Mouse (Mus musculus) cortical plate, adult 2 months (tissue): Measurements from ENCODE around the gene Ccdc126. TPM values are rescaled to one million over a fixed set of nuclear protein-coding genes. Genes with fewer than 3 reads are reported as not detected.

ENCODE experiments used
- H3K27ac ChIP-seq: fragments of 200-500 bp; 2 replicates; pipeline ENCODE4 v1.5.1; 2012; ENCODE audit warnings: low read length, control low read depth, inconsistent platforms; ENCODE audit not compliant: insufficient read depth
- H3K4me1 ChIP-seq: fragments of 200-500 bp; 2 replicates; pipeline ENCODE4 v1.6.1; 2011; ENCODE audit warnings: low read length; ENCODE audit not compliant: control insufficient read depth, insufficient read depth
- H3K4me3 ChIP-seq: fragments of 200-500 bp; 2 replicates; pipeline ENCODE4 v1.5.1; 2011; ENCODE audit warnings: mild to moderate bottlenecking, low read length, control low read depth; ENCODE audit not compliant: insufficient read depth
- CTCF ChIP-seq: fragments of 200-500 bp; IDR thresholded peaks from 2 replicates; pipeline ENCODE4 v1.5.1; 2011; ENCODE audit warnings: mild to moderate bottlenecking, control low read depth, low read length; ENCODE audit not compliant: insufficient read depth; ENCODE audit errors: extremely low read depth
- POLR2A ChIP-seq: fragments of 200-500 bp; IDR thresholded peaks from 2 replicates; pipeline ENCODE4 v1.6.1; 2011; ENCODE audit warnings: mild to moderate bottlenecking, low read length, control low read depth; ENCODE audit not compliant: insufficient read depth; ENCODE audit errors: extremely low read depth
- polyA plus RNA-seq: library from polyadenylated mRNA; depleted of rRNA; stranded (reverse); fragments of >200 nt; gene quantifications from 2 replicates; pipeline ENCODE4 v1.2.3, GENCODE M21; 2012

Gene Ccdc126
- polyA plus RNA-seq, 1 experiment: 9.4 TPM

DNA sequence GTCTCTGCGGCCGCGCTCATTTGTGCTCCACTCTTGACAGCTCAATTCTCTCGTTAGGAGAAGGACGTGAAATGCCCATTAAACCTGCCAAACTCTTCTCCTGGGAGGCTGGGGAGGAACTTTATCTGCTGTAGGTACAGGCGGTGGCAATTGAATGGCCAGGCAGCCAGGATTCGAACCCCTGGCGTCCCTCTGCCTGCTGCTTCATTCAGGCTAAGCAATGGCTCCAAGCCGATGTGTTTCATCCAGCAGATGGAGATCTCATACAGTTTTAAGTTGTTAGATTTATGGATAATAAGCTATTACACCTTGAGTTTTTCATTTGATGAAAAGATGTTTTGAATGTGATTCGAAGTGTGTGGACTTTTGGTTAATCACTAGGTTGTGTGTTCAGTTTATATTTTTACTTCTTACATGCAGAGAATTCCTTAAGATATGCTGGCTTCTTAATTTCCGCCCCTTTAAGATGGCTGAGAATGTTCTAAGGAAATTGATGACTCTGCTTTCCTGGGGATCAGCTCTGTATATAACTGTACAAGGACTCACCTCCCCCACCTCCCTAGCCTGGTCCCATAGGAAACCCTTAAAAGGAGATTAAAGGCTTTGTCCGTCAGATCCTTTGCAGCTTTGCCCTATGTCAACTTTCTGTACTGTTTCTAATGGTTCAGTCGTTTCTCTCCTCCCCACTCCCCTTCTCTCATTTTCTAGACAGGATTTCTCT is 681 bp downstream of the Ccdc126 start:
- TF ChIP-seq CTCF (peak; percentile 10; the same call in 1 of the 2 replicates), POLR2A (no peak)

GRCm38 (mm10) chr6:49321341-49321740 is 2.3 kb downstream of the Ccdc126 start:
- no peak for TF ChIP-seq CTCF
- TF ChIP-seq POLR2A: no peak
- H3K27ac ChIP-seq: no peak overlapping the region
- H3K4me1 ChIP-seq: no peaks in the 10 kb centered on the region; the same call in 1 of the 2 replicates
- no peak overlapping the region for H3K4me3 ChIP-seq

More for the DNA sequence above, 681 bp downstream of the Ccdc126 start:
- Histone ChIP-seq H3K4me3 (peak overlapping the region; percentile 69), H3K4me1 (no peaks in the 10 kb centered on the region; the same call in 1 of the 2 replicates), H3K27ac (peak overlapping the region; percentile 19; the same call in 1 of the 2 replicates)

DNA sequence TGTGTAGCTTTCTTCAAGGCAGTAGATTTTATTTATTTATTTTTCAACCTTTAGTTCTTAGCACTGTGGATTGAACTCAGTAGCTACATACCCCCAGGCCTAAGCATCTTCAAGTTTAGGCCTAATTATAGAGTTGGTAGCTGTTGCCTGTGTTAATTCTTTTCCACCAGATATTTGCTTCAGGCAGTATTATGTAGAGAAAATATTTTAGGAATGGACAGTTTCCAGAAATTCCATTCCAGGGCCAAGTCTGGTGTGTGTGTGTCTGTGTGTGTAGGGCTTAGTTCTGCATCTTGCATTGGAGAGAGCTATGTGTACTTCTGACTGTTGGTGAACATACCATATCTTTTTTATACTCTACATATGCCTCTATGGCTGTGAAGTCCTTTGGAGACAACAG is 3.0 kb downstream of the Ccdc126 start:
- TF ChIP-seq POLR2A: no peak
- no peak for TF ChIP-seq CTCF
- Histone ChIP-seq H3K4me1 (no peaks in the 10 kb centered on the region; the same call in 1 of the 2 replicates), H3K4me3 (no peak overlapping the region), H3K27ac (no peak overlapping the region)

DNA sequence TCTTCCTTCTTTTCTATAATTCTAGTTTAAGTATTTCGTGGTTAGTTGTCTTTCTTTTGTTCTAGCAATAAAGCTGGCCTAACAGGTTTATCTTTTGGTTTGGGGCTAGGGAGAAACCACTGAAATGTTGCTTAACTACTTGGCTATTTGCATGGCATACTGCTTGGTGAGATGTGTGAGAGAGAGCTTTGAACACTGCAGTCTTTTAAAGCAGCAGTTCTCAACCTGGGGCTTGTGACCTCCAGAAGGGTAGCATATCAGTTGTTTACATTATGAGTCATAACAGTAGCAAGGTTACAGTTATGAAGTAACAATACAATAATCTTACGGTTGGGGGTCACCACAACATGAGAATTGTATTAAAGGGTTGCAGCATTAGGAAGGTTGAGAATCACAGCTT is 3.9 kb downstream of the Ccdc126 start:
- Histone ChIP-seq H3K27ac (no peak overlapping the region), H3K4me1 (no peaks in the 10 kb centered on the region; the same call in 1 of the 2 replicates), H3K4me3 (no peak overlapping the region)
- no peak for TF ChIP-seq CTCF
- no peak for TF ChIP-seq POLR2A

GRCm38 (mm10) chr6:49324528-49324927 is 5.5 kb downstream of the Ccdc126 start:
- H3K4me3 ChIP-seq: no peak overlapping the region
- no peak overlapping the region for H3K27ac ChIP-seq
- no peaks in the 10 kb centered on the region; the same call in 1 of the 2 replicates for H3K4me1 ChIP-seq
- TF ChIP-seq CTCF (no peak), POLR2A (no peak)

DNA sequence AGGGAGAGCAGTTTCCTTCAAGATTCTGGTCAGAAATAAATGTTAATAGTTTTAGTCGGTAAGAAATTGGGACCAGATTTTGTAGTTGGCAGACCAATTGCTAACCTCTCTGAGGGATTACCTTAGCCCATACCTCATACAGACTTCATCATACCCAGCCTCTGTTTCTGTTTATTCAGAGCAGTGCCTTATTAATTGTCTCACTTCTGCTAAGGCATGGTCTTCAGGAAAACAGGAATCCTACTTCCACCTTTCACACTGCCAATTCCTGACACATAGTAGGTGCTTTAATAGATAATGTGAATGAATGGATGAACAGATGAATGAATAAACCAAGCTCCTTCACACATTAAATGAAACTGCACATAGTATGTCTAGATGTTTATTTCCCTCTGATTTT is 6.2 kb downstream of the Ccdc126 start:
- no peaks in the 10 kb centered on the region; the same call in 1 of the 2 replicates for H3K4me1 ChIP-seq
- no peak overlapping the region for H3K27ac ChIP-seq
- H3K4me3 ChIP-seq: no peak overlapping the region
- TF ChIP-seq CTCF: no peak
- TF ChIP-seq POLR2A: no peak

DNA sequence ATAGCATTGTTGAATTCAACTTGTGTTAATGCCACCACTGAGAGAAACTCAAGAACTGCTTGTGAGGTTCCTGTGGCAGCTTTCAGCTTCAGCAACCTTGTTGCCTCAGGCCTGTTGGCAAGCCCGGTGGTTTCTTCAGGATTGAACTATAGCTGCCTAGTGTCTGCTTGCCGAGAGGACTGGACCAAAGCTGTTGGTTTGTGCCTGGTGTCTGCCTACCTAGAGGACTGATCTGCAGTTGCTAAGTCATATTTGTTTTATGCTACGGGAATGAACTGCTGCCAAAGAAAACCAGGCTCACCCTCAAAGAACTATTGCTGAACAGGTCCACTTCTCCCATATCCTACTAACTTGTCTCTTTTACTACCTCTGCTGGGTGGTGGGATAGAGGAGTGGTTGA is 7.8 kb downstream of the Ccdc126 start:
- Histone ChIP-seq H3K4me1 (no peaks in the 10 kb centered on the region; the same call in 1 of the 2 replicates), H3K27ac (no peak overlapping the region), H3K4me3 (no peak overlapping the region)
- no peak for TF ChIP-seq CTCF

DNA sequence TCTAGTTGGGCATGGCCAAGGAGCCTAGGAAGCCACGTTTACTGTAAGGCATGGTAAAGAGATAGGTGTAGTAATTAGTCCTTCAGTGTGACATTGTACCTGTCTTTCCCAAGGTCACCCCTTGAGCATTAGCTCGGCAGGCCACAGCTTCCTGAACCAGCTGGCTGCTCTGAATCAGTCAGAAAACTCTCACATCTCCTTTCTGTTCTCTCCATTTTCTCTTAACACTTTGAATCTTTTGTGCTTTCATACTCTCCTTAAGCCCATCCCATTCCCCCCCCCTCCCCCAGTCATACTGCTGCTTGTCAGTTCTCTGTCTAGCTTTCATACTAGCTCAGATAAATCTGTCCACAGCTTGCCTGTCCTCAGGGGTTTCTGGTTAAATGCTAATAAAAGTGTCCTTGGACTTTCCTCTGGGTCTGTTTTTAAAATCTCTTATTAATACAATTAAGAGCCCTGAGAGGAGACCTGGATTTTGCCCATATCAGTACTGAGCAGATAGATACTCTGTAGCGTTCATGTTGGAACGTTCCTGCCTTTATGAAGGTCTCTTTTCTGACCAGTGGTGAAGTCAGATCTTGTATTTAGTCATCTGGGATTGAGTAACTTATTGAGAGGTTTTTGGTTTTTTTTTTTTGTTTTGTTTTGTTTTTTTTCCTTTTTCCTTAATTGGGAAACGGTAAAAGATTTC is 12.4 kb downstream of the Ccdc126 start:
- Histone ChIP-seq H3K4me3 (0 out of 2 replicates have a peak overlapping the region, but pooled peaks have one; percentile 17), H3K4me1 (no peaks in the 10 kb centered on the region), H3K27ac (no peak overlapping the region)
- TF ChIP-seq POLR2A: no peak
- TF ChIP-seq CTCF: no peak

- Histone ChIP-seq H3K4me1 (no peaks in the 10 kb centered on the region), H3K4me3 (peak overlapping the region; percentile 17; the same call in 1 of the 2 replicates), H3K27ac (no peak overlapping the region)
- TF ChIP-seq CTCF: no peak
- no peak for TF ChIP-seq POLR2A
Measured at GRCm38 (mm10) chr6:49332060-49332370, 12.9 kb downstream of the Ccdc126 start.

DNA sequence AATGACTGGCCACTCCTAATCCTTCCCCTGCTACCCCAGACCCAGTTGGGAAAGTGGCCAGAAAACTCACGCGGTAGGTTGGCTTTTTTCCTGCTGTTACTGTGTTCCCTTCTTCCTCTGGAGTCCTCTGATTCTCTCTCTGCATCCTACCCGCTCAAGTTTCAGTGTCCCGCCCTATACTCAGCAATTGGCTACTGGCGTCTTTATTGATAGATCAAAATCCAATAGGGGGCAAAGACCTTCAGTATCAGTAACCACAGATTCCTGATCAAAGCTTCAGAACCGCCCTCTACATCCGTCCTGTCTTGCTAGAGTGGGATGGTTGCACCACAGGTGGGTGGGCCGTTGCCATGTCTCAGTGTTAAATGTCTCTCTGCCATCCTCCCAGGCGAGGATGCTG is 19.5 kb downstream of the Ccdc126 start:
- Histone ChIP-seq H3K27ac (no peak overlapping the region), H3K4me1 (no peaks in the 10 kb centered on the region), H3K4me3 (no peak overlapping the region)
- TF ChIP-seq CTCF (no peak), POLR2A (no peak)
